Mouse (Mus musculus): ENCODE measurements around the gene Rpusd3.

Gene Rpusd3

GRCm38 (mm10) chr6:113419199-113419587 is at the start of gene Rpusd3:
TSS of gene Rpusd3 (minus strand) at chr6:113419340.
- peak; percentile 100 for DNase-seq

DNA sequence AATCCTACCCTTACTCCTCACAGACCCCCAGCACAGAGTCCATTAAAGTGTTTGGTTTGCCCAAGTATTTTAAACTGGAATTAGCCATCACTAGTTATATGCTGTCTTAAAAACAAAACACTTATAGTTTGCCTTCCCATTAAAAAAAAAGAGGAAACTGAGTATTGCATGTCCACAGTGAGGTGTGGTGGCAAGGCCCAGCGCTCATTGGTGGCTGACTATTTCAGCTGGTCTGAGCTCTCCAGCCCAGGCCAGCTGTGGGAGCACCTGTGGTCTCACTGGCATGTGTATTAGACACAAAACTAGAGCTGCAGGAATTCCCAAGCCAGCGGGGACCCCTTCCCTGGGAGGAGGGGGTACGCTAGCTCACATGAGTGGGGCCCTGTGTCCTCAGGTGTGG is 49.4 kb upstream of the Rpusd3 start:
- no peak for DNase-seq

GRCm38 (mm10) chr6:113465602-113466001 is 46.5 kb upstream of the Rpusd3 start:
- no peak for DNase-seq

GRCm38 (mm10) chr6:113464040-113464439 is 44.9 kb upstream of the Rpusd3 start:
- no peak for DNase-seq

GRCm38 (mm10) chr6:113458635-113459034 is 39.5 kb upstream of the Rpusd3 start:
- DNase-seq, result peak; percentile 62

DNA sequence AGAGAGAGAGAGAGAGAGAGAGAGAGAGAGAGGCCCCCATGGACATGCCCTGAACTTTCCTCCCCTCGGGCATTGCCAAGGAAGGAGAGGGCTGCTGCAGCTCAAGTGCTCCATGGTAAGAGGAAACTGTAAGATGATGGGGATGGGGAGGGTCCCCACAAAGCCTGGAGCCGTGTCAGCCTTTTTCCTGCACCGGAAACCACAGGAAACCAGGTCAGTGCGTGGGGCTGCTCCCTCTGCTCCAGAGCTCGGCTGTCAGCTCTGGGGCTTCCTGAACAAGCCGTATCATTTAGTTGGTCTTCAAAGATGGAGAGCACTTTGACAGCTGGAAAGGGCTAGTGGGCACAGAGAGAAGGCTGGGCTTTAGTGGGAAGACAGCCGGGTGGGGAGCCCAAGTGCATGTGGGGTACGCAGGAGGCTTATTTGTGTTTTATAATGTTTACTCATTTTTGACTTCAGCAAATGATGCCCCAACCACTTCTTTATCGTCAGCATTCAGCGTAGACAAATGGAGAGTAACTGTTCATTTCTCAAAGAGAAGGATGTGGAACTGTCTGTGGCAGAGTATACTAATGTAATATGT is 38.9 kb upstream of the Rpusd3 start, which contains the start of gene Il17re:
Gene Il17re (plus strand): TSS at position 533 of the 583 bp plus-strand sequence.
- peak; percentile 62 for DNase-seq

- DNase-seq, result peak; percentile 46
Observed at GRCm38 (mm10) chr6:113455007-113455406, 35.9 kb upstream of the Rpusd3 start.

- DNase-seq, result no peak
Observed at GRCm38 (mm10) chr6:113451839-113452238, 32.7 kb upstream of the Rpusd3 start.

DNA sequence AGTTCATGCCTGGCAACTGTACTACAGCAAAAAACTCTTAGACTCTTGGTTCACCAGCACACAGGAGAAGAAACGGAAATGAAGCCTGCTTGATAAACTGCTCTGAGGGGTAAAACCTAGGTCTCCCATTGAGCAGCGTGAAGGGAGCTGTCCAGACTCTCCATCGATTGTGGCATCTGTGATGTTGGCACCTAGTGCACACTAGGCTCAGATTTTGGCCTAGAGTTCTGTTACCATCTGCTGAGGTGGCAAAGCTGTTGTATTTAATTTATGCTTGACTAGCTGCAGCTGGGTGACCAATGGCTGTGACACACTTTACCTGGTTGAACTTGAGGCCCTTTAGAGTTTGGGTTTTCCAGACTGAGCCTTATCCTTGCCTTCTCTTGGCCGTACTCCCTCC is 28.5 kb upstream of the Rpusd3 start:
- DNase-seq, result no peak

DNA sequence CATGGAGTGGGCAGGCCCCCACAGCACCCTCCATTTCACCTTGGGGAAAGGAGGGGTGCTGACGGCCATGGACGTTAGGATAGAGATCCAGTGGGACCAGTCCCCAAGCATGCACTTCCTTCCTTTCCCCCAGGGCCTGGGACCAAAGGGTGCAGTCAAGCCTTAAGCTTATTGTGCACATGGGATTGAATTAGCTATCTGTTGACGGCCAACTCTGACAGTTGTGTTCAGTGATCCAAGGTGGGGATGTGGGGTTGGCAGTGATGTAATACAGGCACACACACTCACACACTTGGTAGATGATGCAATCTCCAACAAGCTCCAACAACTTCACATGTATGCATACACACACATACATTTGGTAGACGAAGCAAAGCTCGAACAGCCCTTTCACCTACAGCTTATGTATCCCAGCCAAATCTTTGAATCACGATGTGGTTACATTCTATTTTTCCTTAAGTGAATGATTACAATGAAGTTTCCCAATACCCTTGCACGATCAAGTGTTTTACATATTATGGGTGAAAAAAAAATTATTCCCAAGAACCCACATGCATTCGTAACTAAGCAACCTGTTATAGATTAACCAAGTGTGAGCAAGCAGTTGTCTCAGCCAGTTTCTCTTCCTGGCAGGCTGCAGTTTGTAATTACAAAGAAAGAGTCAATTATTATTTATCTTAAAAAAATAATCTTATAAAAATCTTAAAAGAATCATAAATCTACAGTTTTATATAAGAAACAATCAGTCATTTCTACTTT is 25.2 kb upstream of the Rpusd3 start:
- no peak for DNase-seq

GRCm38 (mm10) chr6:113443091-113443490 is 24.0 kb upstream of the Rpusd3 start:
- no peak for DNase-seq

DNA sequence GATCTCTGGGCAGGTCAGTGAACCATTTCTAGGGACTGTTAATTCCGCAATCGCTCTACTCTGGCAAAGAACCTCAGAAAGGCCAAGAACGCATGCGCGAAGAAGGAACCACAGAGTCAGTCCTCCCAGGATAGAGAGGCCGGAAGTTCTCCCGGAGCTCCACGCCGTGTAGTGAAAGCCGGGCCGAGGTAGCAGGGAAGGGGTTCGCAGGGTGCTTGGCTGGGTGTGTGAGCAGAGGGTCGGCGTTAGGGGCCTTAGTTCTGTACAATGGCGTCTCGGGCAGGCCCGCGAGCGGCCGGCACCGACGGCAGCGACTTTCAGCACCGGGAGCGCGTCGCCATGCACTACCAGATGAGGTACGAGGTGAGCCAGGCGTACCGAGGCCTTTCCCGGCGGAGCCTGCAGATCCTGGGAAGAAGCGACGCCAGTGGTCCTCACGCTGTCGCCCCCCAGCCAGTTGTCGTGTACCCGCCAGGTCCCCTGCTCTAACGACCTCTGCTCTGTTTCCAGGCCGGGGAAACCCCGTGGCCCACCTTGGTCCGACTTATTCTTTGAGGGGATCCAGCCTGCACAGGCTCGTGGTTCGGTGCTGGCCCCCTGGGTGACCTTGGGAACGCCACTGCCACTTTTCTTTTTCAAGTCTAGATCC is 23.4 kb upstream of the Rpusd3 start, which contains the start of gene Jagn1:
Gene Jagn1 (plus strand): TSS at position 128 of the 649 bp plus-strand sequence.
- DNase-seq, result peak; percentile 90

DNA sequence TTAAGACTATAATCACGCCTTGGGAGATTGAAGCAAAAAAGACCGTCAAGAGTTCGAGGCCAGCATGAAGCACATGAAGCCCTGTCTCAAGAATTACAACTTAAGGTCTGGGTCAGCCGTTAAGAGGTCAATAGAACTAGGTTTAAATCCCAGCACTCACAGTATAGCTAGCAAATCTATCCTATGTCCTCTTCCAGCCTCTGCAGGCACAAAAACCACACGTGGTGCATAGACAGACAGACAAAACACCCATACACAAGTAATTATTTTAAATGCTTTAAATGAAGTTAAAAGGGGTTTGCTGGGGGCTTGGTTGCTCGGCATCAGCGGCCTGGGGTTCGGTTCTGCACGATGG is 22.9 kb upstream of the Rpusd3 start:
- no peak for DNase-seq

DNA sequence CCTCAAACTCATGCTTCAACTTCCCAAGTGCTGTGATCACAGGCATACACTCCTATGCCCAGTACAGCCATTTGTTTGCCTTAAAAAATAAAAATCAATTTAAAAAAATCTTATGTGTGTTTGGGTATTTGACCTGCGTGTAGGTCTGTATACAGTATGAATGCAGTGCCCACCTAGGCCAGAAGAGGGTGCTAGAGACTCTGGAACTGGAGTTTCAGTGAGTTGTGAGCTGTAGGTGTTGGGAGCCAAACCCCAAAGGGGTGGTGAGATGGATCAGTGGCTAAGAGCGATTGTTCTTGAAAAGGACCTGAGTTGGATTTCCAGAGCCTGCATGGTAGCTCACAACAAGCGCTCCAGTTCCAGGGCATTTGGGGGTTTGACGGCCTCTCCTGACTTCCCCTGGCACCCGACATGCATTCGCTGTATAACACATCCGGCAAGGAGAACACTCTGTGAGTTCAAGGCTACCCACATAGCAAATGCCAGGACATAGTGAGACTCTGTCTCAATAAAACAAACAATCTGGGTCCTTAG is 22.1 kb upstream of the Rpusd3 start:
- peak; percentile 89 for DNase-seq

DNA sequence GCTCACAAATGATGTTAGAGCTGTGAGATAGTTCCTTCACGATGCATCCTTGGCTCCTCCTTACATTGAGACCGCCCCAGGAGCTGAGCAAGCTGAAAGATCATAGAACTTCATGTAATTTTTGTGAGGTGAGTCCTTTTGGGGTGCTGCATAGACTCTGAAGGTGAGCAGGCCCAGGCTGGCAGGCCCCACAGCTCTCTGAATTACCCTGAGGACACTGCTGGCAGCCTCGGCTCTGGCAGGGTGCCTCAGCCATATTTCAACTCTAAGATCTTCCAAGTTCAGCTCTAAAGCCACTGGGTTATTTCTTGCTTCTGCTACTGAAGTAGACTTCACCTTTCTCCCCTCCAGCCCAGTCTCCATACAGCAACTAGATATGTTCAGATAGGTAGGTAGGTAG is 21.5 kb upstream of the Rpusd3 start:
- no peak for DNase-seq

- DNase-seq, result no peak
Observed at GRCm38 (mm10) chr6:113438721-113439430, 19.7 kb upstream of the Rpusd3 start.

DNA sequence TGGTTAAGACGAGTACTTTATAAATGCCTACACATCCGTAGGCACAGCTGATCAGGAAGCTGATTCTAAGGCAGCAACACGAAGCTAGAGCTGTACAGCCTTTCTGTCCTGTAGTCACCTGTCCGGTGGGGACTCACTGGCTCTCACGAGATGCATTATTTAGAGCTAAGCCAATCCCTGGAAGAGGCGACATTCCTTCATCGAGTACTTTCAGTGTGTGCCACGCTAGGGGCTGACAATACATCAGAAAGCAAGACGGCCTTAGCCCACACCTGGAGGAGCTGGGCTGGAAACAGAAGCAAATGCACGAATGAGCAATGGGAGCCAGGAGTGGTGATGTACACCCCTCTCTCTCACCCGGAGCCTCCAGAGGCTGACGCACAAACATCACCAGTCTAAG is 18.0 kb upstream of the Rpusd3 start:
- DNase-seq, result no peak

GRCm38 (mm10) chr6:113435664-113436205 is 16.6 kb upstream of the Rpusd3 start, which contains the start of gene Cidec:
TSS of gene Cidec (minus strand) at chr6:113435760.
- no peak for DNase-seq

- no peak for DNase-seq
Observed at GRCm38 (mm10) chr6:113434691-113435090, 15.6 kb upstream of the Rpusd3 start.

DNA sequence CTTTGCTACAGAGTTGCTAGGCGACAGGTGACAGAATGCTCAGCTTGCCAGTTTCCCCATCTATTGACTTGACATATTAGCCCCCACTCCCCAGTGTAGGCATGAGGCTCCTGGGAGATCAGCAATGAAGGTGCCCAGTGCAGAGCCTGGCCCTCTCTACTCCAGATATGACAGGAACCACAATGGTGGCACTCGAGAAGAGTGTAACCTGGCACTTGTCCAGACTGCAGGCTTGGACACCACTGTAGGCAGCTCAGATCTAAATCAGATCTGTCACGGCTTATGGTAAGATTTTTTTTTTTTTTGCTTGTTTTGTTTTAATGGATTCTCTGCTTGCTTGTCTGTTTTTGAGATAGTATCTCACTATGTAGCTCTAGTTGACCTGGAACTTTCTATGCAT is 14.5 kb upstream of the Rpusd3 start:
- DNase-seq, result no peak

DNA sequence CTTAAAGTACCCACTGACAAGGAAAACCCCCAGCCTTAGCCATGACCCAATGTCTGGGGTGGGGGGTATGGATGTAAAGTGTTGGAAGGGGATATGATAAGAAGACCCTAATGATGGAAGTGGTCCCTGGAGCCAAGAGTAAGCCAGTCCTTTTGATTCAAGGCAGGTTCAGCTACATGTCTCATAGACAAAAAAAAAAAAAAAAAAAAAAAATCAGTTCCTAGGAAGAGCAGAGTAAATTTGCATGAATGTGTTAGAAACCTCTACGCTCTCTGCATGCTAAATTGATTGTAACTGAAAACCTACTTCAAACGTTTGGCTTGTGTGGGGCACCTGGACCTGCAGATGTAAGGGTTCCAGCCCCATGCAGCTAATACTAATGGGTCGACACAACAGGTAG is 12.7 kb upstream of the Rpusd3 start:
- DNase-seq, result no peak

GRCm38 (mm10) chr6:113430846-113431245 is 11.7 kb upstream of the Rpusd3 start:
- no peak for DNase-seq

DNA sequence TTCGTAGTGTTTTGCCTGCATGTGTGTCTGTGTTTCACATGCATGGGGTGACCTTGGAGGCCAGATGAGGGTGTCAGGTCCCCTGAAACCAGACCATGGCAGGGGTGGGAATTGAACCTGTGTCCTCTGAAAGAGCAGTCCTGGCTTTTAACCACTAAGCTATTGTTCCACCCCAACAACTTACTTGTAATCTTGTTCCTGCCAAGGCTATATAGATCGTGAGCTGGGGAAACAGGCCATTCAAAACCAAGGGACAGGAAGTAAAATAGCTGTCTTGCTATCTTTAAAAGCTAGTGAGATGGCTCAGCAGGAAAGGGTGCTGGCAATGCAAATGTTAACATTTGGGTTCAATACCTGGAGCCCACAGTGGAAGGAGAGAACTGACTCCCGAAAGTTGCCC is 10.8 kb upstream of the Rpusd3 start:
- no peak for DNase-seq

Measured in thymus, postnatal 4 days (tissue).